Mouse (Mus musculus): ENCODE measurements around the gene Ppp1r1c. TPM values are rescaled to one million over a fixed set of nuclear protein-coding genes. Genes with fewer than 3 reads are reported as not detected.
A peak's percentile ranks its signal among the peaks of the same experiment; 100 is the strongest.

Ppp1r1c gene
- polyA plus RNA-seq, 1 experiment from 2014 or later, result not detected

DNA sequence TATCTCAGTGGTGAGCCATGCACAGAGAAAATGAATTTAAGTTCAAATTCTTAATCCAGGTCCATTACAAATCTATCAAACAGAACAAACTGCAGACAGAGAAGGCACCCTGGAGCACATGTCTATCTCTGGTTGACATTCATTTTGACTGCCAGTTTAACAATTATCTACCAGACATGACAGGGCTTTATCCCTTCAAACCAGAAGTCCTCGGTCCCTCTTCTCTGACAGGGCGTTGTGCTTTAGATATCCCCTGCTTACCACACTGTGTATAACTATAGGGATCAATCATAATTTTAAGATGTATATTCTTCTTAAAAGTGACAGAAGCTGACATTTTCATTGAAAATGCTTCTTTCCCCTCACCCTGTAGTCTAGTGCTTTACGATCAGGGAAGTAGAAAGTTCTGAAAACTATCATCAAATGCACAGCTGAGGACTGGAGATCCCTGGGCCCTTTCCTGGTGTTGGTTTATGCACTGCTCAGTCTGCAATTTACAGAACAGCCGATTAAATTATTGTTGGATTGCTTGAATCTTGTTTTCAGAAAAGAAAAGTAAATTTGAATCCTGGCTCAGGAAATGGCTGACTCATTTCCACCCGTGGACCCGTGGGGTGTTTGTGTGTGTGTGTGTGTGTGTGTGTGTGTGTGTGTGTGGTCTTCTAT, 55.3 kb downstream of the Ppp1r1c start:
- no peak overlapping the region for H3K4me3 ChIP-seq
- no peak overlapping the region for H3K27ac ChIP-seq
- no peaks in the 10 kb centered on the region for H3K27me3 ChIP-seq (ENCODE audit: low read depth, poor library complexity, severe bottlenecking)
- H3K9me3 ChIP-seq (replicated peaks), result no peaks in the 10 kb centered on the region
- H3K4me1 ChIP-seq, result no peaks in the 10 kb centered on the region
- no peak for DNase-seq (ENCODE audit: low spot score)
- H3K36me3 ChIP-seq, result no peaks in the 10 kb centered on the region
- 87% methylated on average over 6 of the region's 6 CpGs for WGBS

- Histone ChIP-seq H3K9me3 (replicated peaks) (no peaks in the 10 kb centered on the region), H3K4me3 (no peak overlapping the region), H3K27ac (no peak overlapping the region), H3K27me3 (ENCODE audit: low read depth, poor library complexity, severe bottlenecking) (no peaks in the 10 kb centered on the region), H3K36me3 (no peaks in the 10 kb centered on the region), H3K4me1 (no peaks in the 10 kb centered on the region)
- DNase-seq (ENCODE audit: low spot score), result no peak
- WGBS, result 92% methylated on average over 3 of the region's 3 CpGs
These were observed 57.5 kb downstream of the Ppp1r1c start for GRCm38 (mm10) chr2:79765032-79765431.

- Histone ChIP-seq H3K4me3 (no peak overlapping the region), H3K9me3 (replicated peaks) (no peaks in the 10 kb centered on the region), H3K36me3 (no peaks in the 10 kb centered on the region), H3K27ac (no peak overlapping the region), H3K4me1 (no peaks in the 10 kb centered on the region), H3K27me3 (ENCODE audit: low read depth, poor library complexity, severe bottlenecking) (no peaks in the 10 kb centered on the region)
- WGBS, result 81% methylated on average over 7 of the region's 7 CpGs
- DNase-seq (ENCODE audit: low spot score), result no peak
These were observed 58.1 kb downstream of the Ppp1r1c start for GRCm38 (mm10) chr2:79765723-79766122.

DNA sequence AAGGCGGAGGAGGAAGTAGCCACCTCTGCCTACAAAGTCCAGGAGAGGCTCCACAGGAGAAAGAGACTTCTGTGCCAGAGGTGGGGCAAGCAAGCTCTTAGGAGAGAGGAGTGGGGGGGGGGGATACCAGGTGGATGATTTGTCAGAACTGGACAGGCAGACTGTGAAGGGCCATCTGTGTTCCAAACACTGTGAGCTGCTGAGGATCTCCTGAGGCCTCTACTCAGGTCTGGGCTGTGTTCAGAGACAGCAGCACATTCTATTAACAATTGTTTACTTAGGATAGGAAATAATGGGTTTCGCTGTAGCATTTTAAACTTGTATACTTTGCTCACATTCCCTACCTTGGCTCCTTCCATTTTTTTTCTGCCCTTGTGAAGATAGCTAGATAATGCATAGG, 61.0 kb downstream of the Ppp1r1c start:
- Histone ChIP-seq H3K4me1 (no peaks in the 10 kb centered on the region), H3K4me3 (no peak overlapping the region), H3K27me3 (ENCODE audit: low read depth, poor library complexity, severe bottlenecking) (no peaks in the 10 kb centered on the region), H3K36me3 (no peaks in the 10 kb centered on the region), H3K9me3 (replicated peaks) (no peaks in the 10 kb centered on the region), H3K27ac (no peak overlapping the region)
- 87% methylated on average over 2 of the region's 2 CpGs for WGBS
- no peak for DNase-seq (ENCODE audit: low spot score)

DNA sequence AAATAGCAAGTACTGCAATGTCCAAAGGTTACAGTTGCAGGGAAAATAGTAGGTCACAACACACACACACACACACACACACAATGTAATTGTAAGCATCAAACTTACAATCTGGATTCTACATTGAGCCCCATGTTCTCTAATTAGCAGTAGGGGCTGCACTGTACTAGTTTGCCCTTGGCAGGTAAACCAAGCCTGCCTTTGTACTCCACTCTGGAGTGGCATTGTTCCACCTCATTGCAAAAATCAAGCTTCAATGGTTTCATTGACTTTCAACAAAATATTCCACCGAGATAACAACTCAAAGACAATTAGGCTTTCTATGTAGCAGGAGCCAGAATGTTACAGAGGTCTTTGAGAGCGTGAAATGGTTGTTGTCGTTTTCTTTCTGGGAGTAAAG, 62.7 kb downstream of the Ppp1r1c start:
- H3K9me3 ChIP-seq (replicated peaks), result no peaks in the 10 kb centered on the region
- H3K27ac ChIP-seq, result no peak overlapping the region
- no peaks in the 10 kb centered on the region for H3K4me1 ChIP-seq
- no peak for DNase-seq (ENCODE audit: low spot score)
- no peaks in the 10 kb centered on the region for H3K36me3 ChIP-seq
- no peaks in the 10 kb centered on the region for H3K27me3 ChIP-seq (ENCODE audit: low read depth, poor library complexity, severe bottlenecking)
- WGBS, result 89% methylated on average over 3 of the region's 3 CpGs
- H3K4me3 ChIP-seq, result no peak overlapping the region

DNA sequence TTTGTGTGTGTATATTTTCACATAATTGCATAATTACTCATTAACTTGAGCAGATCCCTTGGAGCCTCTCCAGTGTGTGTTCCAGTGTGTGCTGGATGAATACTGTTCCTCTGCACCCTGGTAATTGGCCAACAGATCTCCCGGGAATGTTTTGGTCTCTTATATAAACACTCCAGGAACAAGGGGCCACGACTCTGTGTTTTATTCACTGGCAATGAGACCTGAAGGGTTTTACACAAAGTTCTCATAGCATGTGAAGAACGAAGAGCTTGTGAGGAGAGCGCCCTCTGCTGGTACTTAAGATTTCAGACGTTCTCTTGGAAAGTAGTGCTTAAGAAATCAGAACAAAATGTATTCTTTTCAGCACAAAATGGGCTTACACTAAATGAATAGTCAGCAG, 66.8 kb downstream of the Ppp1r1c start:
- Histone ChIP-seq H3K27me3 (ENCODE audit: low read depth, poor library complexity, severe bottlenecking) (no peaks in the 10 kb centered on the region), H3K4me1 (no peaks in the 10 kb centered on the region), H3K27ac (no peak overlapping the region), H3K36me3 (no peaks in the 10 kb centered on the region), H3K9me3 (replicated peaks) (no peaks in the 10 kb centered on the region), H3K4me3 (no peak overlapping the region)
- peak; percentile 61 for DNase-seq (ENCODE audit: low spot score)
- 6% methylated on average over 5 of the region's 5 CpGs for WGBS

GRCm38 (mm10) chr2:79777801-79778200, 70.2 kb downstream of the Ppp1r1c start:
- H3K4me1 ChIP-seq, result no peaks in the 10 kb centered on the region
- DNase-seq (ENCODE audit: low spot score), result no peak
- no peaks in the 10 kb centered on the region for H3K9me3 ChIP-seq (replicated peaks)
- H3K27ac ChIP-seq, result no peak overlapping the region
- no peaks in the 10 kb centered on the region for H3K36me3 ChIP-seq
- no peaks in the 10 kb centered on the region for H3K27me3 ChIP-seq (ENCODE audit: low read depth, poor library complexity, severe bottlenecking)
- H3K4me3 ChIP-seq, result no peak overlapping the region
- WGBS, result 77% methylated on average over 2 of the region's 2 CpGs

- H3K27ac ChIP-seq, result no peak overlapping the region
- H3K36me3 ChIP-seq, result no peaks in the 10 kb centered on the region
- no peak for DNase-seq (ENCODE audit: low spot score)
- no peaks in the 10 kb centered on the region for H3K27me3 ChIP-seq (ENCODE audit: low read depth, poor library complexity, severe bottlenecking)
- H3K4me3 ChIP-seq, result no peak overlapping the region
- 81% methylated on average over 7 of the region's 7 CpGs for WGBS
- H3K4me1 ChIP-seq, result peaks cover 4% of the 10 kb centered on the region; the same call in 1 of the 2 replicates
- H3K9me3 ChIP-seq (replicated peaks), result no peaks in the 10 kb centered on the region
These were observed 73.2 kb downstream of the Ppp1r1c start for GRCm38 (mm10) chr2:79780772-79781171.

DNA sequence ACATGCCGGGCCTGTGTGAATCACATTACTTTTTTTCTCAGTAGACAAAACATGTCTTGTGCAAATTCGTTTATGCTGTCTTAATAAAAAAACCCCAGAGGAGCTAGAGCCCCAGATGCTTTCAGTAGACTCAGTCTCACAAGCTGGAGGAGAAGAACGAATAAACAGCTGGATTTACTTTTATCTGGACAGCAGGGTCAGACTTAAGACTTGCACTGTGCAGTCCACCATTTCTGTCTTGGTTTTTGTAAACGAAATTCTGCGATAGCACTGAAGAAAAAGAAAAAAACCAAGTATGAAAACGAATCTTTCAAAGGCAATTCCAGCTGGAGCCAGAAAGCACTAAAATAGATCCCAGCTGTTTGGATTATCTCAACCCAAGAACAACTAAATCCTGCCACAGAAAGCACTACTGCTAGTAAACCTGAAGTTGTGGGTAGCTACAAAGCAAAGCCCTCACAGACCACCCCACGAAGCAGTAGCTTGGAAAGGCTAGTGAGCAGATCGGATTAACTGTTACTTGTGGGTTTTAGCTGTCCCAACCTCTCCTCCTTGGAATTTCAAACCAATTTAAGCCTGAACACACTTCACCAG, 78.1 kb downstream of the Ppp1r1c start:
- Histone ChIP-seq H3K27ac (no peak overlapping the region), H3K27me3 (ENCODE audit: low read depth, poor library complexity, severe bottlenecking) (no peaks in the 10 kb centered on the region), H3K4me1 (peaks cover 4% of the 10 kb centered on the region; the same call in 1 of the 2 replicates), H3K36me3 (no peaks in the 10 kb centered on the region), H3K4me3 (no peak overlapping the region), H3K9me3 (replicated peaks) (no peaks in the 10 kb centered on the region)
- WGBS, result 64% methylated on average over 8 of the region's 8 CpGs
- no peak for DNase-seq (ENCODE audit: low spot score)

GRCm38 (mm10) chr2:79786467-79786866, 78.9 kb downstream of the Ppp1r1c start:
- H3K27me3 ChIP-seq (ENCODE audit: low read depth, poor library complexity, severe bottlenecking), result no peaks in the 10 kb centered on the region
- H3K4me1 ChIP-seq, result peaks cover 4% of the 10 kb centered on the region; the same call in 1 of the 2 replicates
- 90% methylated on average over 11 of the region's 11 CpGs for WGBS
- H3K27ac ChIP-seq, result no peak overlapping the region
- no peak for DNase-seq (ENCODE audit: low spot score)
- H3K36me3 ChIP-seq, result no peaks in the 10 kb centered on the region
- no peak overlapping the region for H3K4me3 ChIP-seq
- no peaks in the 10 kb centered on the region for H3K9me3 ChIP-seq (replicated peaks)

DNA sequence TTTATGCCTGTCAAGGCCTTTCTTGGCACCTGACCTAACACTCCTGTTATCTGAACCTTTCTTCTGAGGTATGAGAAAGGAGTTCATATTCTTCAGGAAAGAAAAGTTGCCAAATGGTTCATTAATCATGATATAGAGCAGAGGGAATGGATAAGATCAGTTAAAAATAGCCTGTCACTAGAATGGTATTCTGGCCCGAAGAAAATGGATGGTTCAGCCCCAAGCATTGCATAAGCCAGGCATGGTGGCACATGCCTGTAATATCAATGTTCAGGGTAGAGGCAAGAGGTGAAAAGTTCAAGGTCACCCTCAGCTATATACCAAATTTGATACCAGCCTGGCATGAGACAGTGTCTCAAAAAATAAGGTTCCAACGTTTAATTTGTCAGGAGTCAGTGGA, 85.6 kb downstream of the Ppp1r1c start:
- WGBS, result 78% methylated on average over 2 of the region's 2 CpGs

DNA sequence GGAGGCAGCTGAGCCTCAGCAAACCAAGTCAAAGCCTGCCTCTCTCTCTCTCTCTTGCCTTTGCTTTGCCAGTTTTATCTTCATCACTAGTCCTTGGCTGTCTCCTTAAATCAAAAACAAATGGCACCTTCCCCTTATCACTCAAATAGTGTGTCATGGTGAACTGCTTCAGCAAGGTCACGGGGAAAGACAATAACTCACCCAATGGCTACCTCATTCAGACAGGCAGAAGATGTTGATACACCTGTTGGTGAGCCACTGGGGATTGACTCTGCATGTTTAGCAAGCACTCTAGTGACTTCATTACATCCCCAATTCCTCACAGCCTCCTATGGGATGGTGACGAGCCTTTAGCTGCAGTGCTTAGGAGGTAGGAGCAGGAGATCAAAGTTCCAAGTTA, 89.9 kb downstream of the Ppp1r1c start:
- Histone ChIP-seq H3K4me3 (no peak overlapping the region), H3K27ac (no peak overlapping the region; the same call in 1 of the 2 replicates), H3K36me3 (no peaks in the 10 kb centered on the region), H3K9me3 (replicated peaks) (no peaks in the 10 kb centered on the region), H3K27me3 (ENCODE audit: low read depth, poor library complexity, severe bottlenecking) (no peaks in the 10 kb centered on the region), H3K4me1 (peaks cover 8% of the 10 kb centered on the region)
- WGBS, result 34% methylated on average over 2 of the region's 2 CpGs
- no peak for DNase-seq (ENCODE audit: low spot score)

More for the DNA sequence above, 85.6 kb downstream of the Ppp1r1c start:
- H3K36me3 ChIP-seq, result no peaks in the 10 kb centered on the region
- no peaks in the 10 kb centered on the region for H3K9me3 ChIP-seq (replicated peaks)
- no peak overlapping the region for H3K27ac ChIP-seq
- DNase-seq (ENCODE audit: low spot score), result no peak
- no peaks in the 10 kb centered on the region for H3K4me1 ChIP-seq
- H3K4me3 ChIP-seq, result no peak overlapping the region
- H3K27me3 ChIP-seq (ENCODE audit: low read depth, poor library complexity, severe bottlenecking), result no peaks in the 10 kb centered on the region

DNA sequence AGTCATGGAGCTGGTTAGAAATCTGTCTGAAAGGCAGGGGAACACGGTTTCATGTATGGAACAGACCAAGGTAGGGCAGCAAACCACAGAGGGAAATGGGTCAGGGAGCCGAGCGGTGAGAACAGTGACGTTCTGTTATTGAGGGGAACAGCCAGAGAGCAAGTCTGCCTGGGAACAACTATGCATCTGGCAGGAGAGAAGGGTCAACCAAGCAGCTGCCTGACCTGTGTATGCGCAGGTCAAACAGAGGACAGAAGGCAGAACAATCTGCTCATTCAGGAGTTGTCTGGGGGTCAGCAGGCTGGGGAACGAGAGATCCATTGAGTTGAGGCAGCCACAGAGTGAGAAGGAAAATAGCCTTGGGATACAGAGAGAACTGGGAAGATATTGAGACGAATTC, 91.0 kb downstream of the Ppp1r1c start:
- Histone ChIP-seq H3K27ac (no peak overlapping the region), H3K9me3 (replicated peaks) (no peaks in the 10 kb centered on the region), H3K4me1 (peaks cover 8% of the 10 kb centered on the region), H3K36me3 (no peaks in the 10 kb centered on the region), H3K27me3 (ENCODE audit: low read depth, poor library complexity, severe bottlenecking) (no peaks in the 10 kb centered on the region), H3K4me3 (no peak overlapping the region)
- WGBS, result 29% methylated on average over 7 of the region's 7 CpGs
- DNase-seq (ENCODE audit: low spot score), result peak; percentile 47
